Mouse (Mus musculus) embryonic facial prominence, embryonic 13.5 days (tissue): Measurements from ENCODE around the gene Prune1. TPM values are rescaled to one million over a fixed set of nuclear protein-coding genes. Genes with fewer than 3 reads are reported as not detected.

ENCODE experiments used
- ATAC-seq: fragments of 200-750 bp; cut with Nextera tagmentation; 2 replicates; pipeline ENCODE4 v1.8.0; 2017; ENCODE audit warnings: low read depth; ENCODE audit not compliant: insufficient number of reproducible peaks, insufficient read depth, low FRiP score, low TSS enrichment
- H3K27ac ChIP-seq: fragments of 300-500 bp; sonication (generic); 2 replicates; pipeline ENCODE4 v1.5.1; 2015; ENCODE audit warnings: moderate library complexity, mild to moderate bottlenecking, inconsistent platforms
- H3K27me3 ChIP-seq: fragments of 300-500 bp; sonication (generic); 2 replicates; pipeline ENCODE4 v1.6.1; 2015; ENCODE audit warnings: mild to moderate bottlenecking, inconsistent platforms
- H3K36me3 ChIP-seq: fragments of 300-500 bp; sonication (generic); 2 replicates; pipeline ENCODE4 v1.6.1; 2015; ENCODE audit warnings: mild to moderate bottlenecking, inconsistent platforms
- H3K4me1 ChIP-seq: fragments of 300-500 bp; sonication (generic); 2 replicates; pipeline ENCODE4 v1.6.1; 2015; ENCODE audit warnings: inconsistent platforms
- H3K4me2 ChIP-seq: fragments of 300-500 bp; sonication (generic); 2 replicates; pipeline ENCODE4 v1.6.1; 2015; ENCODE audit warnings: moderate library complexity, mild to moderate bottlenecking, inconsistent platforms
- H3K4me3 ChIP-seq: fragments of 300-500 bp; sonication (generic); 2 replicates; pipeline ENCODE4 v1.5.1; 2015; ENCODE audit warnings: mild to moderate bottlenecking, inconsistent platforms
- H3K9ac ChIP-seq: fragments of 300-500 bp; sonication (generic); 2 replicates; pipeline ENCODE4 v1.6.1; 2015; ENCODE audit warnings: mild to moderate bottlenecking, inconsistent platforms
- H3K9me3 ChIP-seq: fragments of 300-500 bp; sonication (generic); 2 replicates; pipeline ENCODE4 v1.6.1; 2016; ENCODE audit warnings: inconsistent platforms
- WGBS: fragments of 180-500 bp; shearing (Covaris S2); methylation state at CpG from one replicate; pipeline ENCODE4 v1.1.7; 2015; ENCODE audit warnings: mixed read lengths; 5-methylcytosine and 5-hydroxymethylcytosine counted together
- polyA plus RNA-seq: library from polyadenylated mRNA; unstranded; fragments of >200 nt; fragmentation: Nextera tagmentation; extraction: Ambion mirVana; gene quantifications from 2 replicates; pipeline ENCODE4 v1.2.1, GENCODE M21; 2015

Prune1 gene
- polyA plus RNA-seq, 1 experiment from 2014 or later: 23.5 TPM

- no peak overlapping the region for H3K27ac ChIP-seq
- H3K27me3 ChIP-seq: no peaks in the 10 kb centered on the region
- WGBS: 88% methylated on average over 5 of the region's 5 CpGs
- peaks cover 25% of the 10 kb centered on the region for H3K4me1 ChIP-seq
- H3K9me3 ChIP-seq: no peaks in the 10 kb centered on the region
- H3K4me3 ChIP-seq: no peak overlapping the region
- peaks cover 37% of the 10 kb centered on the region for H3K36me3 ChIP-seq
- no peak for ATAC-seq
- H3K4me2 ChIP-seq: no peak overlapping the region
- no peak overlapping the region for H3K9ac ChIP-seq
These were observed 3.5 kb upstream of the Prune1 start for GRCm38 (mm10) chr3:95285390-95285789.

- H3K4me2 ChIP-seq: peak overlapping the region; percentile 83
- no peak for ATAC-seq
- no peak overlapping the region for H3K27ac ChIP-seq
- H3K27me3 ChIP-seq: no peaks in the 10 kb centered on the region
- H3K9me3 ChIP-seq: no peaks in the 10 kb centered on the region
- H3K4me1 ChIP-seq: peaks cover 25% of the 10 kb centered on the region
- peak overlapping the region; percentile 87 for H3K9ac ChIP-seq
- WGBS: 83% methylated on average over 12 of the region's 12 CpGs
- H3K4me3 ChIP-seq: peak overlapping the region; percentile 77
- peaks cover 30% of the 10 kb centered on the region for H3K36me3 ChIP-seq
These were observed 2.8 kb upstream of the Prune1 start for GRCm38 (mm10) chr3:95284501-95285281.

- Histone ChIP-seq H3K27ac (peak overlapping the region; percentile 98; the same call in 1 of the 2 replicates), H3K4me1 (peaks cover 25% of the 10 kb centered on the region), H3K4me3 (peak overlapping the region; percentile 77), H3K27me3 (no peaks in the 10 kb centered on the region), H3K9ac (peak overlapping the region; percentile 87), H3K9me3 (no peaks in the 10 kb centered on the region), H3K36me3 (peaks cover 25% of the 10 kb centered on the region), H3K4me2 (peak overlapping the region; percentile 83)
- no peak for ATAC-seq
- WGBS: 3% methylated on average over 1 of the region's 1 CpGs
These were observed 2.2 kb upstream of the Prune1 start for GRCm38 (mm10) chr3:95284062-95284461.

GRCm38 (mm10) chr3:95283589-95283941, 1.7 kb upstream of the Prune1 start:
- 1% methylated on average over 7 of the region's 7 CpGs for WGBS
- Histone ChIP-seq H3K4me2 (peak overlapping the region; percentile 83), H3K27ac (peak overlapping the region; percentile 98), H3K9me3 (no peaks in the 10 kb centered on the region), H3K27me3 (no peaks in the 10 kb centered on the region), H3K36me3 (peaks cover 20% of the 10 kb centered on the region), H3K4me3 (peak overlapping the region; percentile 77), H3K4me1 (peaks cover 25% of the 10 kb centered on the region), H3K9ac (peak overlapping the region; percentile 87)
- no peak for ATAC-seq

- Histone ChIP-seq H3K9ac (peak overlapping the region; percentile 87), H3K9me3 (no peaks in the 10 kb centered on the region), H3K27ac (peak overlapping the region; percentile 98), H3K4me2 (peak overlapping the region; percentile 83), H3K27me3 (no peaks in the 10 kb centered on the region), H3K36me3 (peaks cover 14% of the 10 kb centered on the region), H3K4me1 (peaks cover 25% of the 10 kb centered on the region), H3K4me3 (peak overlapping the region; percentile 77)
- ATAC-seq: peak; percentile 66
- WGBS: under 1% methylated on average over 49 of the region's 51 CpGs
These were observed 1.2 kb upstream of the Prune1 start for GRCm38 (mm10) chr3:95282865-95283588.

GRCm38 (mm10) chr3:95282381-95282864, 547 bp upstream of the Prune1 start:
- no peaks in the 10 kb centered on the region for H3K9me3 ChIP-seq
- WGBS: under 1% methylated on average over 11 of the region's 11 CpGs
- no peaks in the 10 kb centered on the region for H3K27me3 ChIP-seq
- peak overlapping the region; percentile 77 for H3K4me3 ChIP-seq
- no peak for ATAC-seq
- peak overlapping the region; percentile 98 for H3K27ac ChIP-seq
- 0 out of 2 replicates have a peak, but pooled peaks cover 8% of the 10 kb centered on the region for H3K36me3 ChIP-seq
- H3K4me1 ChIP-seq: peaks cover 25% of the 10 kb centered on the region
- peak overlapping the region; percentile 87 for H3K9ac ChIP-seq
- H3K4me2 ChIP-seq: peak overlapping the region; percentile 83

GRCm38 (mm10) chr3:95280747-95281146, 1.1 kb downstream of the Prune1 start:
- no peak for ATAC-seq
- Histone ChIP-seq H3K4me1 (peaks cover 22% of the 10 kb centered on the region), H3K9me3 (no peaks in the 10 kb centered on the region), H3K27ac (peak overlapping the region; percentile 91), H3K36me3 (no peaks in the 10 kb centered on the region), H3K4me2 (peak overlapping the region; percentile 83), H3K27me3 (no peaks in the 10 kb centered on the region), H3K9ac (peak overlapping the region; percentile 89), H3K4me3 (peak overlapping the region; percentile 77)
- WGBS: 14% methylated on average over 8 of the region's 8 CpGs

- Histone ChIP-seq H3K9me3 (no peaks in the 10 kb centered on the region), H3K36me3 (no peaks in the 10 kb centered on the region), H3K4me3 (no peak overlapping the region), H3K9ac (no peak overlapping the region), H3K4me1 (peaks cover 5% of the 10 kb centered on the region), H3K27ac (0 out of 2 replicates have a peak overlapping the region, but pooled peaks have one; percentile 11), H3K27me3 (no peaks in the 10 kb centered on the region), H3K4me2 (no peak overlapping the region)
- 96% methylated on average over 1 of the region's 1 CpGs for WGBS
- no peak for ATAC-seq
These were observed 4.7 kb downstream of the Prune1 start for GRCm38 (mm10) chr3:95277149-95277551.

GRCm38 (mm10) chr3:95276428-95276934, 5.4 kb downstream of the Prune1 start:
- ATAC-seq: no peak
- no peak overlapping the region for H3K4me3 ChIP-seq

GRCm38 (mm10) chr3:95275161-95275560, 6.7 kb downstream of the Prune1 start:
- H3K4me2 ChIP-seq: no peak overlapping the region
- no peak overlapping the region for H3K9ac ChIP-seq
- 67% methylated on average over 6 of the region's 6 CpGs for whole genome bisulfite sequencing
- no peaks in the 10 kb centered on the region for H3K4me1 ChIP-seq
- no peaks in the 10 kb centered on the region for H3K36me3 ChIP-seq
- no peaks in the 10 kb centered on the region for H3K27me3 ChIP-seq
- no peak overlapping the region for H3K27ac ChIP-seq
- H3K9me3 ChIP-seq: no peaks in the 10 kb centered on the region
- ATAC-seq: no peak
- no peak overlapping the region for H3K4me3 ChIP-seq

More at GRCm38 (mm10) chr3:95276428-95276934, 5.4 kb downstream of the Prune1 start:
- no peaks in the 10 kb centered on the region for H3K36me3 ChIP-seq
- peaks cover 5% of the 10 kb centered on the region for H3K4me1 ChIP-seq
- no peak overlapping the region for H3K4me2 ChIP-seq
- H3K9ac ChIP-seq: no peak overlapping the region
- H3K9me3 ChIP-seq: no peaks in the 10 kb centered on the region
- H3K27me3 ChIP-seq: no peaks in the 10 kb centered on the region
- no peak overlapping the region for H3K27ac ChIP-seq
- WGBS: 75% methylated on average over 5 of the region's 5 CpGs

- no peak overlapping the region for H3K9ac ChIP-seq
- H3K27me3 ChIP-seq: no peaks in the 10 kb centered on the region
- no peak overlapping the region for H3K4me3 ChIP-seq
- ATAC-seq: no peak
- 90% methylated on average over 4 of the region's 4 CpGs for WGBS
- H3K4me1 ChIP-seq: no peaks in the 10 kb centered on the region
- H3K36me3 ChIP-seq: peaks cover 1% of the 10 kb centered on the region; the same call in 1 of the 2 replicates
- H3K9me3 ChIP-seq: no peaks in the 10 kb centered on the region
- no peak overlapping the region for H3K4me2 ChIP-seq
- no peak overlapping the region for H3K27ac ChIP-seq
These were observed 7.4 kb downstream of the Prune1 start for GRCm38 (mm10) chr3:95274453-95274852.
